Mouse (Mus musculus): ENCODE measurements around the gene Mtg1.

GRCm38 (mm10) chr7:140116329-140117054, 20.9 kb upstream of the Mtg1 start, which contains the start of gene Echs1:
- TF ChIP-seq EP300 (IDR thresholded peaks at IDR 0.05; ENCODE audit: low read depth) (peak; percentile 81), CTCF (IDR thresholded peaks at IDR 0.05; ENCODE audit: low read depth) (no peak)
